Mouse (Mus musculus) bone marrow macrophage, adult 2 months (primary cell): ENCODE results near the gene Kdm4b.

Experiments used
- CTCF ChIP-seq: IDR thresholded peaks from 2 replicates; pipeline ENCODE4 v1.5.1; 2012; ENCODE audit warnings: low read depth, mild to moderate bottlenecking, low read length, moderate library complexity
- POLR2A ChIP-seq: IDR thresholded peaks from 2 replicates; pipeline ENCODE4 v1.6.1; 2012; ENCODE audit warnings: mild to moderate bottlenecking, low read depth, low read length, borderline replicate concordance

GRCm38 (mm10) chr17:56348128-56348527 is 22.3 kb downstream of the Kdm4b start:
- TF ChIP-seq CTCF (no peak), POLR2A (no peak)
